Mouse (Mus musculus): ENCODE results near the gene Dis3l2. TPM values are rescaled to one million over a fixed set of nuclear protein-coding genes. Genes with fewer than 3 reads are reported as not detected.

Gene Dis3l2
- polyA plus RNA-seq, 1 experiment from 2014 or later: 22.1 TPM

GRCm38 (mm10) chr1:86709546-86709945 lies 5.9 kb downstream of the Dis3l2 start:
- H3K36me3 ChIP-seq (ENCODE audit: control insufficient read depth, insufficient read depth, low read length): no peaks in the 10 kb centered on the region
- no peaks in the 10 kb centered on the region for H3K27me3 ChIP-seq (ENCODE audit: control insufficient read depth, insufficient read depth, low read length)
- H3K27ac ChIP-seq (ENCODE audit: low read length): no peak overlapping the region
- no peak overlapping the region for H3K4me3 ChIP-seq (replicated peaks; ENCODE audit: low read length)
- no peak for ATAC-seq (ENCODE audit: insufficient read depth, low FRiP score)
- WGBS: 77% methylated on average over 4 of the region's 4 CpGs
- no peaks in the 10 kb centered on the region; the same call in 1 of the 2 replicates for H3K4me1 ChIP-seq (ENCODE audit: control insufficient read depth, insufficient read depth, low read length)
- no peak overlapping the region for H3K4me2 ChIP-seq (ENCODE audit: low read depth, low read length)
- H3K9ac ChIP-seq (ENCODE audit: low read length): no peak overlapping the region
- H3K9me3 ChIP-seq (replicated peaks; ENCODE audit: control insufficient read depth, low read length): no peaks in the 10 kb centered on the region

GRCm38 (mm10) chr1:86712045-86712444 lies 8.4 kb downstream of the Dis3l2 start:
- Histone ChIP-seq H3K36me3 (ENCODE audit: control insufficient read depth, insufficient read depth, low read length) (no peaks in the 10 kb centered on the region), H3K4me3 (replicated peaks; ENCODE audit: low read length) (no peak overlapping the region), H3K27me3 (ENCODE audit: control insufficient read depth, insufficient read depth, low read length) (no peaks in the 10 kb centered on the region), H3K4me2 (ENCODE audit: low read depth, low read length) (no peak overlapping the region), H3K4me1 (ENCODE audit: control insufficient read depth, insufficient read depth, low read length) (no peaks in the 10 kb centered on the region), H3K9ac (ENCODE audit: low read length) (no peak overlapping the region), H3K27ac (ENCODE audit: low read length) (no peak overlapping the region), H3K9me3 (replicated peaks; ENCODE audit: control insufficient read depth, low read length) (no peaks in the 10 kb centered on the region)
- no peak for ATAC-seq (ENCODE audit: insufficient read depth, low FRiP score)
- WGBS: 75% methylated on average over 2 of the region's 2 CpGs

- no peak overlapping the region for H3K4me2 ChIP-seq (ENCODE audit: low read depth, low read length)
- no peaks in the 10 kb centered on the region for H3K27me3 ChIP-seq (ENCODE audit: control insufficient read depth, insufficient read depth, low read length)
- H3K9me3 ChIP-seq (replicated peaks; ENCODE audit: control insufficient read depth, low read length): no peaks in the 10 kb centered on the region
- no peak overlapping the region for H3K9ac ChIP-seq (ENCODE audit: low read length)
- H3K4me1 ChIP-seq (ENCODE audit: control insufficient read depth, insufficient read depth, low read length): no peaks in the 10 kb centered on the region
- H3K36me3 ChIP-seq (ENCODE audit: control insufficient read depth, insufficient read depth, low read length): no peaks in the 10 kb centered on the region
- H3K27ac ChIP-seq (ENCODE audit: low read length): no peak overlapping the region
- H3K4me3 ChIP-seq (replicated peaks; ENCODE audit: low read length): no peak overlapping the region
- no peak for ATAC-seq (ENCODE audit: insufficient read depth, low FRiP score)
- 81% methylated on average over 4 of the region's 4 CpGs for WGBS
Measured at GRCm38 (mm10) chr1:86713054-86713453, 9.4 kb downstream of the Dis3l2 start.

- ATAC-seq (ENCODE audit: insufficient read depth, low FRiP score): no peak
- no peak overlapping the region for H3K4me3 ChIP-seq (replicated peaks; ENCODE audit: low read length)
- H3K9me3 ChIP-seq (replicated peaks; ENCODE audit: control insufficient read depth, low read length): no peaks in the 10 kb centered on the region
- H3K4me1 ChIP-seq (ENCODE audit: control insufficient read depth, insufficient read depth, low read length): no peaks in the 10 kb centered on the region
- H3K27ac ChIP-seq (ENCODE audit: low read length): no peak overlapping the region
- H3K9ac ChIP-seq (ENCODE audit: low read length): no peak overlapping the region
- no peaks in the 10 kb centered on the region for H3K36me3 ChIP-seq (ENCODE audit: control insufficient read depth, insufficient read depth, low read length)
- 89% methylated on average over 1 of the region's 1 CpGs for WGBS
- H3K4me2 ChIP-seq (ENCODE audit: low read depth, low read length): no peak overlapping the region
- H3K27me3 ChIP-seq (ENCODE audit: control insufficient read depth, insufficient read depth, low read length): no peaks in the 10 kb centered on the region
Measured at GRCm38 (mm10) chr1:86718190-86718589, 14.6 kb downstream of the Dis3l2 start.

GRCm38 (mm10) chr1:86719391-86719790 lies 15.8 kb downstream of the Dis3l2 start:
- ATAC-seq (ENCODE audit: insufficient read depth, low FRiP score): no peak

GRCm38 (mm10) chr1:86733160-86733821 lies 29.7 kb downstream of the Dis3l2 start:
- no peak for ATAC-seq (ENCODE audit: insufficient read depth, low FRiP score)

More at GRCm38 (mm10) chr1:86719391-86719790, 15.8 kb downstream of the Dis3l2 start:
- H3K27ac ChIP-seq (ENCODE audit: low read length): no peak overlapping the region
- H3K36me3 ChIP-seq (ENCODE audit: control insufficient read depth, insufficient read depth, low read length): no peaks in the 10 kb centered on the region
- no peak overlapping the region for H3K4me3 ChIP-seq (replicated peaks; ENCODE audit: low read length)
- H3K4me2 ChIP-seq (ENCODE audit: low read depth, low read length): no peak overlapping the region
- 65% methylated on average over 4 of the region's 4 CpGs for WGBS
- H3K9me3 ChIP-seq (replicated peaks; ENCODE audit: control insufficient read depth, low read length): no peaks in the 10 kb centered on the region
- H3K4me1 ChIP-seq (ENCODE audit: control insufficient read depth, insufficient read depth, low read length): no peaks in the 10 kb centered on the region
- no peak overlapping the region for H3K9ac ChIP-seq (ENCODE audit: low read length)
- H3K27me3 ChIP-seq (ENCODE audit: control insufficient read depth, insufficient read depth, low read length): no peaks in the 10 kb centered on the region

GRCm38 (mm10) chr1:86736414-86736813 lies 32.8 kb downstream of the Dis3l2 start:
- H3K4me3 ChIP-seq (replicated peaks; ENCODE audit: low read length): no peak overlapping the region
- no peak for ATAC-seq (ENCODE audit: insufficient read depth, low FRiP score)
- WGBS: 84% methylated on average over 1 of the region's 1 CpGs
- H3K4me1 ChIP-seq (ENCODE audit: control insufficient read depth, insufficient read depth, low read length): no peaks in the 10 kb centered on the region
- no peaks in the 10 kb centered on the region for H3K36me3 ChIP-seq (ENCODE audit: control insufficient read depth, insufficient read depth, low read length)
- H3K27me3 ChIP-seq (ENCODE audit: control insufficient read depth, insufficient read depth, low read length): no peaks in the 10 kb centered on the region
- H3K9me3 ChIP-seq (replicated peaks; ENCODE audit: control insufficient read depth, low read length): no peaks in the 10 kb centered on the region
- H3K4me2 ChIP-seq (ENCODE audit: low read depth, low read length): no peak overlapping the region
- H3K27ac ChIP-seq (ENCODE audit: low read length): no peak overlapping the region
- no peak overlapping the region for H3K9ac ChIP-seq (ENCODE audit: low read length)

More at GRCm38 (mm10) chr1:86733160-86733821, 29.7 kb downstream of the Dis3l2 start:
- H3K27ac ChIP-seq (ENCODE audit: low read length): no peak overlapping the region
- no peaks in the 10 kb centered on the region for H3K4me1 ChIP-seq (ENCODE audit: control insufficient read depth, insufficient read depth, low read length)
- WGBS: 75% methylated on average over 2 of the region's 2 CpGs
- no peaks in the 10 kb centered on the region for H3K36me3 ChIP-seq (ENCODE audit: control insufficient read depth, insufficient read depth, low read length)
- H3K4me3 ChIP-seq (replicated peaks; ENCODE audit: low read length): no peak overlapping the region
- no peak overlapping the region for H3K9ac ChIP-seq (ENCODE audit: low read length)
- no peaks in the 10 kb centered on the region for H3K27me3 ChIP-seq (ENCODE audit: control insufficient read depth, insufficient read depth, low read length)
- no peaks in the 10 kb centered on the region for H3K9me3 ChIP-seq (replicated peaks; ENCODE audit: control insufficient read depth, low read length)
- H3K4me2 ChIP-seq (ENCODE audit: low read depth, low read length): no peak overlapping the region

GRCm38 (mm10) chr1:86742896-86743295 lies 39.3 kb downstream of the Dis3l2 start:
- no peak overlapping the region for H3K9ac ChIP-seq (ENCODE audit: low read length)
- H3K4me3 ChIP-seq (replicated peaks; ENCODE audit: low read length): no peak overlapping the region
- 50% methylated on average over 3 of the region's 3 CpGs for WGBS
- ATAC-seq (ENCODE audit: insufficient read depth, low FRiP score): no peak
- H3K36me3 ChIP-seq (ENCODE audit: control insufficient read depth, insufficient read depth, low read length): peaks cover 8% of the 10 kb centered on the region; the same call in 1 of the 2 replicates
- H3K4me2 ChIP-seq (ENCODE audit: low read depth, low read length): no peak overlapping the region
- no peak overlapping the region for H3K27ac ChIP-seq (ENCODE audit: low read length)
- H3K9me3 ChIP-seq (replicated peaks; ENCODE audit: control insufficient read depth, low read length): no peaks in the 10 kb centered on the region
- H3K27me3 ChIP-seq (ENCODE audit: control insufficient read depth, insufficient read depth, low read length): no peaks in the 10 kb centered on the region
- no peaks in the 10 kb centered on the region for H3K4me1 ChIP-seq (ENCODE audit: control insufficient read depth, insufficient read depth, low read length)

GRCm38 (mm10) chr1:86747034-86747433 lies 43.4 kb downstream of the Dis3l2 start:
- H3K9ac ChIP-seq (ENCODE audit: low read length): no peak overlapping the region
- no peaks in the 10 kb centered on the region for H3K4me1 ChIP-seq (ENCODE audit: control insufficient read depth, insufficient read depth, low read length)
- H3K36me3 ChIP-seq (ENCODE audit: control insufficient read depth, insufficient read depth, low read length): peaks cover 8% of the 10 kb centered on the region; the same call in 1 of the 2 replicates
- no peaks in the 10 kb centered on the region for H3K27me3 ChIP-seq (ENCODE audit: control insufficient read depth, insufficient read depth, low read length)
- H3K27ac ChIP-seq (ENCODE audit: low read length): no peak overlapping the region
- no peak overlapping the region for H3K4me3 ChIP-seq (replicated peaks; ENCODE audit: low read length)
- no peak overlapping the region for H3K4me2 ChIP-seq (ENCODE audit: low read depth, low read length)
- no peak for ATAC-seq (ENCODE audit: insufficient read depth, low FRiP score)
- 93% methylated on average over 2 of the region's 2 CpGs for WGBS
- H3K9me3 ChIP-seq (replicated peaks; ENCODE audit: control insufficient read depth, low read length): no peaks in the 10 kb centered on the region

Data from stomach, embryonic 16.5 days (tissue).